Mouse (Mus musculus) R1 (cell line): ENCODE measurements around the gene Platr17.
A peak's percentile ranks its signal among the peaks of the same experiment; 100 is the strongest.

Source experiments
- DNase-seq: peaks from one replicate; pipeline ENCODE4 v3.0.0-alpha.2; 2018; ENCODE audit warnings: low read depth, low spot score

Platr17 gene

DNA sequence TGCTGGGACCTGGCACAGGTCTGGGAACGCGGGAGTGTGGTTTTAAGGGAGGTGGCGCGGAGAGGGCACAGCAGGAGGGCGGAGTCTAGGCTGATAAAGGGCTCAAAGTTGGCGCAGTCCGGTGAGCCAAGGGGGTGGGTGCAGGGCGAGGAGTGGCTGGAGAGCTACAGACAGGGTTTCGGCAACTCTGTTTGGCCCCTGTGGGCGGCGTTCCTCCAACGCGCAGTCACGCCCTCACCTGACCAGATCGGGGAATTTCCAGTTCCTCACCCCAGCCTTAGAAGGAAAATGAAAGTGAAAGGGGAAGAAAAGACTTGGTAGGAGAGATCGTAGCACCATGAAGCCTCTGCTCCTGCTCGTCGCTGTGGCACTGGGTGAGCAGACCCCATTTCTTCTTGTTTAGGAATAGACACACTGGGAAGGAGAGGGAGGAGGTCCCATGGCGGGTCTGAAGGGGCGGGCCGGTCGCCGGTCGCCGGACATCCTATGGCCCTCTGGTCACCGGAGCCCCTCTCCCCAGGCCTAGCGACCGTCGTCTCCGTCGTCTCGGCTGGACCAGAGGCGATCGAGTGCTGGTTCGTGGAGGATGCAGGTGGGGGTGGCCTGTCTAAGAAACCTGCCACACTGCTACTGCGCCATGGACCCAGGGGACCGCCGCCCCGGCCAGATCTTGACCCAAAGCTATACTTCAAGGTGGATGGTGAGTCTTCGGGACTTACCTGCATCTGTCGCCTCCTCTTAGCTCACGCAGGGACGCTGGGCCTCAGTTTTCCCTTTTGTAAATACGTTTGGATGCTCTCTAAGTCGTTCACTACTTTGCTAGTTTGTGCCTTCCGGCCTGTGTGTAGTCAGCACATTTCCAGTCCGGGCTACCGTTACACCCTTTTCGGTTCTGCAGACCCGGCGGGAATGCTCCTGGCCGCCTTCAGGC, 14.7 kb downstream of the Platr17 start:
- peak; percentile 89 for DNase-seq

DNA sequence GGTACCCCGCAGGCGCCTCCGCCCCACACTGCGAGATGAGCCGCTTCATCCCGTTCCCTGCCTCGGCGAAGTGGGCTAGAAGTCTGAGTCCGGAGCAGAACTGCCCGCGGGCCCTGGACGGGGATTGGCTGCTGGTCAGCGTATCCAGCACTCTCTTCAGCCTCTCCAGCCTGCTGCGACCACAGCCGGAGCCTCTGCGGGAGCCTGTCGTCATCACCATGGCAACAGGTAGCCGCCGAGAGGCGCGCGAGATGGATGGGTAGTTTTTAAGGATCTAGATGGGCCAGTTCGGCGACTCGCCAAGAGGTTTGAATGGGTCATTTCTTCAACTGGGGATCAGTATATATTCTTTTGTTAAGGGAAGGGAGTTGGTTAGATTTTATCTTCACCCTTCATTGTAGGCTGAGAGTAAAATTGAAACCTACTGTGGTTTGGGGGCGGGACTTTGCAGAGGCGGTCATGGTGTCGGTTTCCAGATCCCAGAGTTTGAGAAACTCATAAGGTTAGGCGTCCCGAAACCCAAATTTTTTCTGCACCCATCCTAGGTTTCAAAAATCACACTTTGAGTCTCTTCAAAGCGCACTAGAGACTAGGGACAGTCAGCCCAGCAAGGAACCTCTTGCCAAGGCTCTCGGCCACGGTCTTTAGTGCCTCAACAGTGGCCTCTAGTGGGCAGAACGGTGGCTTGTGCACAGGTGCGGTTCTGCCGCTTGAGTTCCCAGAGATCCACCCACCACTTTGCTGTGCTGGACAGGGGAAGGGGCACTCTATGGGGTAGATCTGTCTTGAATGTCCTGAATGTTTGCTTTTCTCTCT, 15.6 kb downstream of the Platr17 start:
- peak; percentile 90 for DNase-seq

DNA sequence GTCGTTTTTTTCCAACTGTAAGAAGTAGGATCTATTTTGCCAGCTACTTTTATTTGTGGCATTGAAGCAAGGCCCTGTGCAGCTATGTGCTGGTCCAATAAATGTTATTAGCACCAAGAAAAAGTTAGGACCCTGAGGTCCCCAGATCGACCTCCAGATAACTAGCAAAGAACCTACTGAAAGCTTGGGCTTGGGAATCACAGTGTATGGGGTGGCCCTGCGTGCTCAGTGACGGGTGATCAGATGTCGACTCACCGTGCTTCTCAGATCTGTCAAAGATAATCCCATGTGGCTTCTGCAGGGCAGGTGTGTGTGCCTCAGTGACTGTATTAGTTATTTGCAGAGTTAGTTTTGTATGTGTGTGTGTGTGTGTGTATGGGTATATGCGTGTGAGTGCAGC, 16.4 kb downstream of the Platr17 start:
- DNase-seq = no peak

DNA sequence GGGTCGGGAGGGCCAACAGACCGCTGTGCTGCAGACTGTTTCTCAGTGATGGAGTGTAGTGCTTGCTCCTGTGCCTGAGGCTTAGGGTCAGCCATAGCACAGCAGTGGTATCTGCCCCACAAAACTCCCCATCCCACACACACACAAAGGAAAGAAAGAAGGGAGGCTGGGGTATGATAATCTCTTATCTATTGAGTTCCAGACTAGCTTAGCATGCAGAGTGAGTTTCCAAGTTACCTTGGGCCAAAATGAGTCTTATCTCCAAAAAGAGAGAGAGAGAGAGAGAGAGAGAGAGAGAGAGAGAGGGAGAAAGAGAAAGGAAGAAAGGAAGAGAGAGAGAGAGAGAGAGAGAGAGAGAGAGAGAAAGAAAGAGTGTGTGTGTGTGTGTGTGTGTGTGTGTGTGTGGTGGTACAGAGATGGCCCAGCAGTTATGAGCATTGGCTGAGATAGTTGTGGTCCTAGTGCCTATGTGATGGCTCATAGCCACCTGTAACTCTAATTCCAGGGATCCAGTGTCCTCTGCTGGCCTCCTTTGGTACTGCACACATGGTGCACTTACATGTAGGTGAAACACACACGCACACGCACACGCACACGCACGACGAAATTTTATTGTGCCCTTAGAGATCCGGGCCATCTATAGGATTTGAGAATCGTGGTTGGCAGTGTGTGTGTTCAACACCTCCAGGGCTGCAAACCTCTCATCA, 19.8 kb downstream of the Platr17 start:
- DNase-seq = peak; percentile 86

DNA sequence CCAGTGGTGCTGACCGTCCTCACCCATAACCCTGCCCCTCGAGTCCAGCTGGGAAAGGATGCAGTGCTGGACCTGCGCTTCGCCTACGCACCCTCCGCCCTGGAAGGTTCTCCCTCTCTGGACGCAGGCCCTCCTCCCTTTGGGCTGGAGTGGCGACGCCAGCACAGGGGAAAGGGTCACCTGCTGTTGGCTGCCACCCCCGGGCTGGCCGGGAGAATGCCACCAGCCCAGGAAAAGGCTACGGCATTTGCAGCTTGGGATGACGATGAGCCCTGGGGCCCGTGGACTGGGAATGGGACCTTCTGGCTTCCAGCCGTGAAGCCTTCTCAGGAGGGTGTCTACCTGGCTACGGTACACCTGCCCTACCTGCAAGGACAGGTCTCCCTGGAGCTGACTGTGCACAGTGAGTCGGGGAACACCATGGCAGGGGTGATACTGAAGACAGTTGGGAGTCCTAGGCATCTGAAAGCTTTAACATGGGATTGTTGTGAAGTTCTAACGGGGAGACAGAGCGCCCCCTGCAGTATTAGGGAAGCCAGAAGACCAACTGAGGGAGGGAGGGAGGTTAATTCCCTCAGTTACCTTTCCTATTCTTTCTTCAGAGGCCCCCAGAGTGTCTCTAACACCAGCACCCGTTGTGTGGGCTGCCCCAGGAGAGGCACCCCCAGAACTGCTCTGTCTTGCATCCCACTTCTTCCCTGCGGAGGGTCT, 20.6 kb downstream of the Platr17 start:
- peak; percentile 81 for DNase-seq

DNA sequence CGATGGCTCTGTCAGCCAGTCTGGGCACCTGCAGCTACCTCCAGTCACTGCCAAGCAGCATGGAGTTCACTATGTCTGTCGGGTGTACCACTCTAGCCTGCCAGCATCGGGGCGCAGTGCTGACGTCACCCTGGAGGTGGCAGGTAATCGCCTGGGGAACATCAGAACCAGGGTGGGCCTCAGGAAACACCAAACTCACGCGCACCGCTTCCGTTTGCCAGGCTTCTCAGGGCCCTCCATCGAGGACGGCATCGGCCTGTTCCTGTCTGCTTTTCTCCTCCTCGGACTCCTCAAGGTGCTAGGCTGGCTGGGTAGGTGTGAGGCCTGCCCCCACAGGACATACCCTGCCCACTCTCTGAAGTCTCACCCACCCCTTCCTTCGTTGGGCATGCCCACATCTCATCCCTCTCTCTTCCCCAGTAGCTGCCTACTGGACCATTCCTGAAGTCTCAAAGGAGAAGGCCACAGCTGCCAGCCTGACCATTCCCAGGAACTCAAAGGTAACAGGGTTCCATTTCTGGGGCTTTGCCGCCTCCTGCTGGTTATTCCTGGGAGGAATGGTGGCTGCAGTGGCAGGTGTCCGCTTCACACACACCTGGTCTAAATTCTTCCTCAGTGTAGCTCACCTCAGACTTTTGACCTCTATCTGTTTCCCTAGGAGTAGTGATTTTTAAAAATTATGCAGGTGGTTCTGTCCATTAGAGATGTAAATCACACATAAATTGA, 21.4 kb downstream of the Platr17 start:
- peak; percentile 70 for DNase-seq

DNA sequence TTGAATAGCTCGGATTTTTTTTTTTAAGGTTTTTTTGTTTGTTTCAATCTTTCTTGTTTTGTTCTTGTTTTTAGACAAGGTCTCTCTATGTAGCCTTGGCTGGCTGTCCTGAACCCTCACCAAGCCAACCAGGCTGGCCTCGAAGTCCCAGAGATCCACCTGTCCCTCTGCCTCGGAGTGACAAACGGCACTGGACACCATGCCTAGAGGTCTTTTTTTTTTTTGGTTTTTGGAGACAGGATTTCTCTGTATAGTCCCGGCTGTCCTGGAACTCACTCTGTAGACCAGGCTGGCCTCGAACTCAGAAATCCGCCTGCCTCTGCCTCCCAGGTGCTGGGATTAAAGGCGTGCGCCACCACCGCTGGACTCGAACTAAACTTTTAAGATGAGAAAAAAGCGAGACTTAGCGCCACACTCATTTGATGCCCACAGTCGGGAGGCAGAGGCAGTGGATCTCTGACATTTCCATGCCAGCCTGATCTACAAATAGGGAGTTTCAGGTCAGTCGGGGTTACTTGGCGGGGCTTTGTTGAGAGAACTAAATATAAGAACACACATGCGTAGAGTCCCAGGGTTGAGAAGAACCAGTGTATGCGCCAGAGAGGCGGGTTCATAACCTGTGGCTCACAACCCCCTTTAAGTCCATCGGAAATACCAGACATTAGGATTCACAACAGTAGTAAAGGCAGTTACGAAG, 23.5 kb downstream of the Platr17 start:
- no peak for DNase-seq

DNA sequence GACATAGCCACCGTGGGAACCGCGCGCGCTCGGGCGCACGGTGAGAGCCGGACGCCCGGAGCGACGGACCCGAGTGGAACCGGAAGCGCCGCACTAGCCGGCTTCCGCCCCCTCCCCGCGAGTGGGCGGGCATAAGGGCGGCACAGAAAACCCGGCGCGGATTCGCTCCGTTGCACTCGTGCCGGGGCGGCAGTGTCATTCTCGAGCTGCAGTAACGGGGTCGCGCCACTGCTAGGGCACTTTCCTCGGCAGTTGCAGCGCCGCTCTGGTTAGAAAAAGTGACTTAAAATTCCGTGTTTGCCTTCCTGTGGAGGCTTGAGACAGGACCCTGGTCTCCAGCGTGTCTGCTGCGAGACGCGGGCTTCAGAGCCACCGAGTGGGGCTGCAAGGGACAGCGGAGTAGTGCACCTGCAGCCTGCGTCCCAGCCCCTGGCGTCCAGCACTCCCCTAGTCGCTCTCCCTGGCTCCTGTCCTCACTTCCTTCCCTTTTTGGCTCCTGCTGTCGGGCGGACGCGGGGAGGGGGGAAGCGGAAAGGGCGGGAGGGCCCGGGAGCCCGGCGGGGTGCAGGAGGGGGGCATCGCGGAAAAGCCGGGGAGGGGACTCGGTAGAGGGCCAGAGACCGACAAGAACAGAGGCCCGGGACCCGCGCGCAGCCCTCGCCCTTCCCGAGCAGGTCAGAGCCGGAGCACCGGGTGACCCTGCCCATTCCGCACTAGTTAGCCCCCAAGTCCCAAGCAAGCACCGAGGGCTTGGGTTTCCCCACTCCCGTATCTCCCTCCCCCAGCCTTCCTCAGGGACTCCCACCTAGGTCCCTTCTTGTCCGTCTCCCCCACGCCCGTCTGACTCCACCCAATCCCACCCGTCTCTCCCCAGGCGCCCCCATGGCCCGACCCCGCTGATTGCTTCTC, 24.7 kb downstream of the Platr17 start, which contains the start of gene Rgl2:
Rgl2 (plus strand) TSS at position 173 of the 909 bp plus-strand sequence.
- peak; percentile 94 for DNase-seq

DNA sequence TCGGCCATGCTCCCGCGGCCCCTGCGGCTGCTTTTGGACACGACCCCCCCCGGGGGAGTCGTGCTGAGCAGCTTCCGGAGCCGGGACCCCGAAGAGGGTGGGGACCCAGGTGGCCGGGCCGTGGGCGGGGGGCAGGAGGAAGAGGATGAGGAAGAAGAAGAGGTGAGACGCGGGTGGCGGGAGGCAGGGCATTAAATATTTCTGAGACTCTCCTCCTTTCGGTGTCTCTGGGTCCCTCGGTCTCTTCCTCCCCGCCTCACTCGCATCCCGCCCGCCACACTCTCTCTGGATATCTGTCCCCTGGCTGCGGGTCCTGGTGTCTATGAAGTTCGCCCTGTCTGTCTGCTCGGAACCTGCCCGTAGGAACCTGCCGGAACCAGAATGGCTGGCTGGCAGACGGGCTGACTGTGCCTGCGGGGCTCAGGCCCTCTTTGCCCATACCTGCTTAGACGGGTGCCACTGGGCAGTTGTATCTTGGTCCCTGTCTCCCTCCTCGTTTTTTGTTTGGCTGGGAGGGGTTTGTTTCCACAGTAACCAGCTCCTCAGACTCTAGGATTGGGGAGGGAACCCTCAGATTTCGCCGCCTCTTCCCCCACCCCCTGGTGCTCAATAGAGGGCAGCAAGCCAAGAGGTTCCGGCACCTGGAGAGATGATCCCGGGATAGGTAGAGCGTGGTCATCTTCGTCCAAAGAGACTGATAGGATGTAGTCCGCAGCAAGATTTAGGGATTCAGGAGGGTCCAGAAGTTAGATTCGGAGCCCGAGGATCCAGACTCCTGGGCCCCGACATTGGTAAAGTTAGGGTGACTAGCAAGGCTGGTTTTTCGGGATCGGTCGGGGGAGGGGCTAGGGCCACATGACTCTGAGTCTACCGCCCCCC, 25.6 kb downstream of the Platr17 start:
- peak; percentile 96 for DNase-seq

DNA sequence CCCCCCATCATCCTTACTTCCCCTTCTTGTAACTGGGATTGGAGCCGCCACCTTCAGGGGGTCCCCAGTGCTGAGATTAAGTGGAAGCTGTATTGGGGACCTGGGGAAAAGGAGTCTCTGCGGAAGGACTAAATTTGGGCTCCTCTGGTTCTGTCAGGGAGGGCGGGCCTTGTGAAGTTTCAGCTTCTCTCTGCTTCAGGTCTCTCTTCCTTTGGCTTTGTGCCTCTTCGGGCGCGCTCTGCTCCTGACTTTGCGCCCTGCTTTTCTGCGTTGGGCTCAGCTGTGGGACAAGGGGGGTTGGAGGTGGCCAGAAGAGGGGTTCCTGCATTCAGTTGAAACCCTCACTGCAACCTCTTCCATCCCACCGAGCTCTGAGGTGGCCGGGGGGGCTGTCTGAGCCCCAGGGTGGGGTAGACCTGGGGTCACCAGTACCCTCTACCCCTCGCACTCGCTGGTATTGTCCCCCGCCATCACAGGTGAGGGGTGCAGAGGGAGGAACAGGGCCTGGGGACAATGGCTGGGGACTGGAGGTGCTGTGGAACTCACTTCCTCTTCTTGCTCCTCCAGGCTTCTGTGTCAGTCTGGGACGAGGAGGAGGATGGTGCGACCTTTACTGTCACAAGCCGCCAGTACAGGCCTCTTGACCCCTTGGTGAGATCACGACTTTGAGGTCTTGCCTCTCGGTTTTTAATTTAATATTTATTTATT, 26.4 kb downstream of the Platr17 start:
- DNase-seq = no peak

DNA sequence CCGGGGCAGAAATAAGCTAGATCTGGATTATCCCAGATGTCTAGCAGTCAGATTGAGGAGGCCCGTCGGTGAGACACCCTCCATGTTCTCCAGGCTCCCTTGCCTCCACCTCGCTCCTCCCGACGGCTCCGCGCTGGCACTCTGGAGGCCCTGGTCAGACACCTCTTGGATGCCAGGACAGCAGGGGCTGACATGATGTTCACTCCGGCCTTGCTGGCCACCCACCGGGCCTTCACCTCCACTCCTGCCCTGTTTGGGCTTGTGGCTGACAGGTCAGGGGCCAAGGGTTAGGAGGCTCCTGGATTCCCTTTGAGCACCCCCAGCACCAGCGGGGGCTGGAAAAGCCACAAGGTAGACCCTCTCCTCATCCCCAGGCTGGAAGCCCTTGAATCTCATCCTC, 27.0 kb downstream of the Platr17 start:
- DNase-seq = no peak

DNA sequence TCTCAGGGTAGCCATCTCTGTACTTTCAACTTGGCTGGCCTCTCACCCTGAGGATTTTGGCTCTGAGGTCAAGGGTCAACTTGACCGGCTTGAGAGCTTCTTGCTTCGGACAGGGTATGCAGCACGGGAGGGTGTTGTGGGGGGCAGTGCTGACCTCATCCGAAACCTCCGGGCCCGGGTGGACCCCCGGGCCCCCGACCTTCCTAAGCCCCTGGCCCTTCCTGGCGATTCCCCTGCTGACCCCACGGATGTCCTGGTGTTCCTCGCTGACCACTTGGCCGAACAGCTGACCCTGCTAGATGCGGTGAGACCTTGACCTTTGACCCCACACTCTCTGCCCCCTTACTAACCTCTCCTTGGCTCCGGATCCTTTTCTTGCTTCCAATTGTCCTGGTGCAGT, 27.5 kb downstream of the Platr17 start:
- no peak for DNase-seq

DNA sequence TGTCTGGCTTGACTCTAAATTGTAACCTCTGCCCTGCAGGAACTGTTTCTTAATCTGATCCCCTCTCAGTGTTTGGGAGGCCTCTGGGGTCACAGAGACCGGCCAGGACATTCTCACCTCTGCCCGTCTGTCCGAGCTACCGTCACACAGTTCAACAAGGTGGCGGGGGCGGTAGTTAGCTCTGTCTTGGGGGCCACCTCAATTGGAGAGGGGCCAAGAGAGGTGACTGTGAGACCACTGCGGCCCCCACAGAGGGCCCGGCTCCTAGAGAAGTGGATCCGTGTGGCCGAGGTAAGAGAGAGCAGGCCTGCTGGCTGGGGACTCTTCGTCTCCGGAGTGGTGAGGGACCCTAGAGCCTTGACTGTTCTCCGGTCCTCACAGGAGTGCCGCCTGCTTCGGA, 28.0 kb downstream of the Platr17 start:
- DNase-seq = no peak

DNA sequence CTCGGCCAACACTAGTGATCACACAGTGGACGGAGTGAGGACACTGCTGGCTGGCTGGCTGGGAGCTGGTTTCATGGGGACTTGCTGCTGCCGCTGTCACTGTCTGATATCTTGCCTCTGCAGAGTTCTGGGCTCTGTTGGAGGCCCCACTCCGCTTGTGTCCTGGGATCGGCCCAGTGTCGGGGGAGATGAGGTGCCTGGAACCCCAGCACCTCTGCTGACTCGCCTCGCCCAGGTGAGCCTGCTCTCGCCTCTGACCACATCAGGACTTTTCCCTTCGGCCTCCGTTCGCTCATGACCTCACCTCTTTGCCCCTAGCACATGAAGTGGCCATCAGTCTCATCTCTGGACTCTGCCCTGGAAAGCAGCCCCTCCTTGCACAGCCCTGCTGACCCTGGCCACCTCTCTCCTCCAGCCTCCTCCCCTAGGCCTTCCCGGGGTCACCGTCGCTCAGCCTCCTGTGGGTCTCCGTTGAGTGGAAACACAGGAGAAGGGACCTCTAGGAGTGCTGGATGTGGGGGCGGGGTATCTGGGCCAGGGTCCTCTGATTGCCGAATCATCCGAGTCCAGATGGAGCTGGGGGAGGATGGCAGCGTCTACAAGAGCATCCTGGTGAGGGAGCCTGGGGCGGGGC, 30.6 kb downstream of the Platr17 start:
- DNase-seq = no peak

DNA sequence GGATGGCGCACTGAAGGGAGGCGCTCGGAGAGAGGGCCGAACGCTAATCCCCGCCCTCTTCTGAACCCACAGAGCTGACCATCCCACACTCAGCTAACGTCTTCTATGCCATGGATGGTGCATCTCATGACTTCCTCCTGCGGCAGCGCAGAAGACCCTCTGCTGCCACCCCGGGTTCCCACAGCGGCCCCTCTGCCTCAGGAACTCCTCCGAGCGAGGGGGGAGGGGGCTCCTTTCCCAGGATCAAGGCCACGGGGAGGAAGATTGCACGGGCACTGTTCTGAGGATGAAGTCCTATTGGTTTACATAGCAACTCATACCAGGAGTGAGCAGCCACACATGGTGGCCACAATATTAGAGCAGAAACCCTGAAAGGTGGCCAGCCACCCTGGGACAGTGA, 32.1 kb downstream of the Platr17 start:
- no peak for DNase-seq

DNA sequence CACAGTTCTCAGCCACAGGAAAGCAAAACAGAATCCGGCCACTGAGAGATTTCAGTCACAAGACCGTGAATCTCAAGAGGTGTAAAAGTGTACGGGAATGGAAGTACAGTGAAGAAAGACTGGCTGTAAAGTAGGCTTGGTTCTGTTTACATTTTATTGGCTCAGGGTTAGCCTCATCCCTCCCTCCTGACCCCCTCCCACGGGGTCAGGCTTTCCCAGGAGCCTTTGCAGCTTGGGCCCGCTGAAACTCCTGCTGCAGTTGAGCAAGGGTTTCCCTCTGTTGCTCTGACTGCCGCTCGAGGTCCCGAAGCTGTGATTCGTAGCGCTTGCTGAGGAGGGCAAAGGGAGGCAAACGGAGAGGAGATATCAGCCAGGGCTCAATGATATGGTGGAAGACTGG, 33.8 kb downstream of the Platr17 start:
- peak; percentile 61 for DNase-seq
